Mouse (Mus musculus): ENCODE data around the gene Nprl2. TPM values are rescaled to one million over a fixed set of nuclear protein-coding genes. Genes with fewer than 3 reads are reported as not detected.
A peak's percentile ranks its signal among the peaks of the same experiment; 100 is the strongest.

Nprl2 gene
- total and polyA plus RNA-seq, 3 experiments: 12.6 to 31.4 (median 16.3) TPM

DNA sequence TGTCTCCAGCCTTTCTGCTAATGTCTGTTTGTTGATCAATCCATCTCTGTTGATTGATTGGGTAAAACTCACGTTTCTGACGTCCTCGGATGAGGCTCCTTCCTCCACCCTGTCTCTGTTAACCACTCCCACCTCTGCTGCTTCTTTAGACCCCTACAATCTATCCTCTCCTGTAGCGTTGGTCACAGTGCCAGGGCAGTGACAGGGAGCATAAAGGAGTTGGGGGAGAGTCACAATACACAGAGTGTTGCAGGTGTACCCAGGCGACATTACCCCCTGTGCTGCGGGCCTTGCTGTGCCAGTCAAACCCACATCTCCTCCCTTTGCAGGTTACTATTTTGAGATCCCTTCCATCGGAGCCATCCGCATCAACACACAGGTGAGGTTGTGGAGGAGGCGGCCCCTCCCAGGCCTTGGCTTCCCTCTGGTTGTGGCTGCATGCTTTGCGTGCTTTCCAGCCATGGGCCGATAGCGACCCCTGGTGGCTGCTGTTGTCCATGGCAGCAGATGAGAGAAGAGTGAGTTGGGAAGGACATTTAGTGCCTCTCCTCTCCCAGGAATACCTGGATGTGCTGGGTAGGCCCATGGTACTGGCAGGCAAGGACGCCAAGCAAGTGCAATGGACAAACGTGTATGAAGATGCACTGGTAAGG is 27.6 kb upstream of the Nprl2 start:
- Histone ChIP-seq H3K4me2 (ENCODE audit: insufficient read depth, low read depth, poor library complexity, severe bottlenecking) (no peak overlapping the region), H3K4me1 (ENCODE audit: control insufficient read depth in 1 of 2, insufficient read depth in 2 of 2) (0 out of 4 replicates have a peak, but pooled peaks cover 0 to 3% of the 10 kb centered on the region in 2 experiments), H3K9me3 (replicated peaks; ENCODE audit: low read length) (no peaks in the 10 kb centered on the region), H3K27ac (ENCODE audit: insufficient read depth, low read depth) (no peak overlapping the region), H3K27me3 (replicated peaks) (peaks cover 81% of the 10 kb centered on the region), H3K36me3 (replicated peaks in 1 of 2; ENCODE audit: control insufficient read depth in 1 of 2, insufficient read depth in 1 of 2, low read length in 1 of 2) (no peaks in the 10 kb centered on the region), H3K9ac (ENCODE audit: insufficient read depth, low read depth) (no peak overlapping the region), H3K4me3 (replicated peaks in 1 of 3; ENCODE audit: low read depth in 2 of 3, low read length in 2 of 3, poor library complexity in 1 of 3) (no peak overlapping the region), H3K79me2 (replicated peaks; ENCODE audit: control insufficient read depth, extremely low read depth, insufficient read depth, poor library complexity, severe bottlenecking) (no peaks in the 10 kb centered on the region)
- in situ Hi-C loops (cut with MboI; ENCODE audit: low pct_ligation_motif_present, low pct_unique_long_range_greater_than_20kb, low sequenced_read_pairs) (loop anchor here (5.0 kb wide), 1 partner anchor 147 kb away; no protein-coding TSS in a partner anchor), dilution Hi-C loops (cut with MboI; ENCODE audit: extremely low pct_ligation_motif_present, extremely low pct_unique_long_range_greater_than_20kb, low sequenced_read_pairs) (no loop called here)
- TF ChIP-seq MAX (IDR thresholded peaks at IDR 0.05; ENCODE audit: low read length) (peak; percentile 25; the same call in 1 of the 2 replicates), KAT2A (IDR thresholded peaks at IDR 0.05; ENCODE audit: insufficient replicate concordance, low read length) (no peak), CHD2 (IDR thresholded peaks at IDR 0.05; ENCODE audit: low read length) (no peak), MYC (IDR thresholded peaks at IDR 0.05; ENCODE audit: low read depth, low read length) (no peak), NRF1 (IDR thresholded peaks at IDR 0.05; ENCODE audit: low read depth, low read length) (no peak), MAFK (IDR thresholded peaks at IDR 0.05; ENCODE audit: insufficient replicate concordance, low read length) (no peak), PAX5 (IDR thresholded peaks at IDR 0.05; ENCODE audit: low read length) (no peak), IRF4 (IDR thresholded peaks at IDR 0.05; ENCODE audit: low read depth, low read length) (0 out of 2 replicates have a peak, but pooled peaks have one; percentile 30), NELFE (IDR thresholded peaks at IDR 0.05; ENCODE audit: low read depth, low read length) (0 out of 2 replicates have a peak, but pooled peaks have one; percentile 41), TBP (conservative IDR thresholded peaks at IDR 0.05; ENCODE audit: low read depth, low read length) (no peak), HCFC1 (IDR thresholded peaks at IDR 0.05; ENCODE audit: low read depth, low read length) (no peak), MXI1 (IDR thresholded peaks at IDR 0.05; ENCODE audit: low read depth, low read length) (no peak), USF1 (IDR thresholded peaks at IDR 0.05; ENCODE audit: low read depth, low read length) (no peak), TCF12 (IDR thresholded peaks at IDR 0.05; ENCODE audit: low read depth, low read length) (no peak), CTCF (conservative IDR thresholded peaks at IDR 0.05 in 1 of 2, IDR thresholded peaks at IDR 0.05 in 1 of 2; ENCODE audit: low read depth in 2 of 2, low read length in 2 of 2) (peak; percentile 95 to 98), ETS1 (conservative IDR thresholded peaks at IDR 0.05; ENCODE audit: low read depth, low read length) (no peak), RCOR1 (conservative IDR thresholded peaks at IDR 0.05; ENCODE audit: low read depth, low read length) (no peak), CHD1 (IDR thresholded peaks at IDR 0.05; ENCODE audit: low read depth, low read length) (no peak), SIN3A (IDR thresholded peaks at IDR 0.05; ENCODE audit: low read length) (no peak), MAZ (IDR thresholded peaks at IDR 0.05; ENCODE audit: low read depth, low read length) (0 out of 2 replicates have a peak, but pooled peaks have one; percentile 30), ZKSCAN1 (IDR thresholded peaks at IDR 0.05; ENCODE audit: borderline replicate concordance, low read depth, low read length) (no peak), ELF1 (IDR thresholded peaks at IDR 0.05; ENCODE audit: low read depth, low read length) (0 out of 2 replicates have a peak, but pooled peaks have one; percentile 10), JUND (conservative IDR thresholded peaks at IDR 0.05; ENCODE audit: low read depth, low read length) (no peak), USF2 (conservative IDR thresholded peaks at IDR 0.05; ENCODE audit: low read depth, low read length) (no peak), EP300 (IDR thresholded peaks at IDR 0.05; ENCODE audit: low read length) (no peak), SMC3 (IDR thresholded peaks at IDR 0.05; ENCODE audit: low read depth, low read length) (peak; percentile 89), BHLHE40 (IDR thresholded peaks at IDR 0.05; ENCODE audit: low read depth, low read length) (no peak), ZNF384 (IDR thresholded peaks at IDR 0.05; ENCODE audit: low read depth, low read length) (no peak), ZMIZ1 (IDR thresholded peaks at IDR 0.05; ENCODE audit: low read depth, low read length) (no peak), POLR2AphosphoS2 (IDR thresholded peaks at IDR 0.05; ENCODE audit: low read depth, low read length) (no peak), RAD21 (IDR thresholded peaks at IDR 0.05; ENCODE audit: low read depth, low read length) (peak; percentile 98), ZC3H11A (IDR thresholded peaks at IDR 0.05; ENCODE audit: low read depth, low read length) (peak; percentile 29; the same call in 1 of the 2 replicates), UBTF (IDR thresholded peaks at IDR 0.05; ENCODE audit: low read depth, low read length) (no peak), GABPA (IDR thresholded peaks at IDR 0.05; ENCODE audit: insufficient replicate concordance, low read depth, low read length) (no peak), MEF2A (IDR thresholded peaks at IDR 0.05; ENCODE audit: borderline replicate concordance, low read depth, low read length) (0 out of 2 replicates have a peak, but pooled peaks have one; percentile 20), JUN (IDR thresholded peaks at IDR 0.05; ENCODE audit: insufficient read depth, low read depth, low read length) (no peak), POLR2A (IDR thresholded peaks at IDR 0.05; ENCODE audit: low read depth, low read length) (no peak), E2F4 (IDR thresholded peaks at IDR 0.05; ENCODE audit: insufficient replicate concordance, low read depth, low read length) (no peak)
- DNase-seq (ENCODE audit: extremely low read depth): peak; percentile 65
